Mouse (Mus musculus): Measurements from ENCODE around the gene Agmat. TPM values are rescaled to one million over a fixed set of nuclear protein-coding genes. Genes with fewer than 3 reads are reported as not detected.
A peak's percentile ranks its signal among the peaks of the same experiment; 100 is the strongest.

Gene Agmat
- polyA plus RNA-seq (2016; fragmentation: Nextera tagmentation; extraction: Ambion mirVana) = not detected in 2 replicates

DNA sequence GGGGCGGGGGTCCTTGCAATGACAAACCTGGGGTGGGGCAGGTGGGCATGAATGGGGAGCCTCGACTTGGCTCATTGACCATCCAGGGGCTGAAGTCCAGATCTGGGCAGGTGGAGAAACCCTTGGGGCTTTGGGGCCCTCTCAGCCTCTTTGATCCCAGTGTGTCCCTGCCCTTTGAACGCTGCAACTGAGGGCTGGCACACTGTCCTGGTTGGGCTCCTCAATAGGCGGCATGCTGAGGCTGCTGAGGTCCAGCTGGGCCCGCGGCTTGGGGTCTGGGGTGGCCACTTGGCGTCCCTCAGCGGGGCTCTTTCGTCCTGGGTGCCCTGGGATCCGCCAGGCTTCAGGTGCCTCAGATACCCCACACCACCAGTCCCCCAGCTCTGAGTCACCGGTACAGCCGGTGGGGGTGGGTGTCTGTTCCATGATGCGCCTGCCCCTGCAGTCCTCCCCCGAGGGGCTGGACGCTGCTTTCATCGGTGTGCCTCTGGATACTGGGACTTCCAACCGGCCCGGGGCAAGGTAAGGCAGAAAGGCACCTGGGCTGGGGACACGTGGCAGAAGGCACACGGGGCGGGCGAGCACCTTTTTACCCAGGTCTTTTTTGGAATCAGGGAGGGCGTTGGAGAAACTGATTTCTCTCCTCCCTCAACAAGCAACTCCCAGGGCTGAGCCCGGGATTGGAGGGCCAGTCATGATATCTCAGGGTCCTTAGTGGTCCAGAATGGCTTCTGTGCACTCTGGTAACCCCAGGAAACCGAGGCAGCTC lies at the start of gene Agmat:
Gene Agmat, plus strand, starts transcription at position 95 of the 769 bp plus-strand sequence.
- ATAC-seq (ENCODE audit: insufficient number of reproducible peaks, insufficient read depth, low FRiP score, low TSS enrichment, low read depth) = 0 out of 2 replicates have a peak, but pooled peaks have one; percentile 47
- H3K4me2 ChIP-seq = no peak within 1 kb of the TSS
- H3K9ac ChIP-seq (replicated peaks) = no peak within 1 kb of the TSS
- no peak within 1 kb of the TSS for H3K4me3 ChIP-seq (replicated peaks)
- no peaks in the 10 kb centered on the region for H3K9me3 ChIP-seq
- no peak within 1 kb of the TSS for H3K27ac ChIP-seq
- H3K4me1 ChIP-seq (replicated peaks) = no peaks in the 10 kb centered on the region
- peaks cover 7% of the 10 kb centered on the region; the same call in 1 of the 2 replicates for H3K27me3 ChIP-seq
- no peaks in the 10 kb centered on the region for H3K36me3 ChIP-seq
- WGBS = 21% methylated on average over 25 of the region's 25 CpGs

- H3K4me3 ChIP-seq (replicated peaks) = no peak overlapping the region
- no peak overlapping the region for H3K27ac ChIP-seq
- no peaks in the 10 kb centered on the region for H3K4me1 ChIP-seq (replicated peaks)
- H3K9me3 ChIP-seq = no peaks in the 10 kb centered on the region
- 87% methylated on average over 2 of the region's 2 CpGs for WGBS
- no peak overlapping the region for H3K4me2 ChIP-seq
- H3K9ac ChIP-seq (replicated peaks) = no peak overlapping the region
- H3K36me3 ChIP-seq = peaks cover 99% of the 10 kb centered on the region
- ATAC-seq (ENCODE audit: insufficient number of reproducible peaks, insufficient read depth, low FRiP score, low TSS enrichment, low read depth) = no peak
- H3K27me3 ChIP-seq = no peaks in the 10 kb centered on the region
Measured at GRCm38 (mm10) chr4:141704625-141705024, 41.8 kb upstream of the Agmat start.

- H3K27ac ChIP-seq = no peak overlapping the region
- H3K4me2 ChIP-seq = no peak overlapping the region
- H3K9ac ChIP-seq (replicated peaks) = no peak overlapping the region
- H3K4me1 ChIP-seq (replicated peaks) = no peaks in the 10 kb centered on the region
- H3K27me3 ChIP-seq = no peaks in the 10 kb centered on the region
- no peaks in the 10 kb centered on the region for H3K9me3 ChIP-seq
- 94% methylated on average over 4 of the region's 4 CpGs for WGBS
- no peak overlapping the region for H3K4me3 ChIP-seq (replicated peaks)
- peaks cover 98% of the 10 kb centered on the region for H3K36me3 ChIP-seq
- ATAC-seq (ENCODE audit: insufficient number of reproducible peaks, insufficient read depth, low FRiP score, low TSS enrichment, low read depth) = no peak
Measured at GRCm38 (mm10) chr4:141705331-141705730, 41.1 kb upstream of the Agmat start.

- Histone ChIP-seq H3K4me2 (no peak overlapping the region), H3K27me3 (no peaks in the 10 kb centered on the region), H3K4me1 (replicated peaks) (no peaks in the 10 kb centered on the region), H3K27ac (no peak overlapping the region), H3K9me3 (no peaks in the 10 kb centered on the region), H3K9ac (replicated peaks) (no peak overlapping the region), H3K4me3 (replicated peaks) (no peak overlapping the region), H3K36me3 (peaks cover 99% of the 10 kb centered on the region)
- WGBS = 91% methylated on average over 7 of the region's 7 CpGs
- no peak for ATAC-seq (ENCODE audit: insufficient number of reproducible peaks, insufficient read depth, low FRiP score, low TSS enrichment, low read depth)
Measured at GRCm38 (mm10) chr4:141708005-141708404, 38.5 kb upstream of the Agmat start.

DNA sequence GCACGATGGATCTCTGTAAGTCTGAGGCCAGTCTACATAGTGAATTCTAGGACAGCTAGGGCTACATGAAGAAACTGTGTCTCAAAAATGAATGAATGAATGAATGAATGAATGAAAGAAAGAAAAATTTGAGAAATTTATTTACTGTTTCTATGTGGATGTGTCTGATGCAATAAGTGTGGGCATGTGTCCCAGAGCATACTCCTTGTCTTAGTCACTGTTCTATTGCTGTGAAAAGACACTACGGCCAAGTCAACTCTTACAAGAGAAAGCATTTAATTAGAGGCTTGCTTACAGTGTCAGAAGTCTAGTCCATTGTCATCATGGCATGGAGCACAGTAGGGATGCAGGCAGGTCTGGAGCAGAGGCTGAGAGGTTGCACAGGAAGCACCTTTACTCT lies 37.5 kb upstream of the Agmat start:
- H3K4me1 ChIP-seq (replicated peaks) = peaks cover 8% of the 10 kb centered on the region
- no peak overlapping the region for H3K4me3 ChIP-seq (replicated peaks)
- no peak for ATAC-seq (ENCODE audit: insufficient number of reproducible peaks, insufficient read depth, low FRiP score, low TSS enrichment, low read depth)
- peaks cover 95% of the 10 kb centered on the region for H3K36me3 ChIP-seq
- no peaks in the 10 kb centered on the region for H3K27me3 ChIP-seq
- 99% methylated on average over 2 of the region's 2 CpGs for WGBS
- no peak overlapping the region for H3K27ac ChIP-seq
- no peaks in the 10 kb centered on the region for H3K9me3 ChIP-seq
- no peak overlapping the region for H3K9ac ChIP-seq (replicated peaks)
- no peak overlapping the region for H3K4me2 ChIP-seq

- 100% methylated on average over 1 of the region's 1 CpGs for WGBS
- Histone ChIP-seq H3K36me3 (peaks cover 75% of the 10 kb centered on the region), H3K27ac (no peak overlapping the region), H3K4me2 (no peak overlapping the region), H3K4me3 (replicated peaks) (no peak overlapping the region), H3K9ac (replicated peaks) (no peak overlapping the region), H3K9me3 (no peaks in the 10 kb centered on the region), H3K27me3 (no peaks in the 10 kb centered on the region), H3K4me1 (replicated peaks) (peaks cover 26% of the 10 kb centered on the region)
- no peak for ATAC-seq (ENCODE audit: insufficient number of reproducible peaks, insufficient read depth, low FRiP score, low TSS enrichment, low read depth)
Measured at GRCm38 (mm10) chr4:141711250-141711649, 35.2 kb upstream of the Agmat start.

DNA sequence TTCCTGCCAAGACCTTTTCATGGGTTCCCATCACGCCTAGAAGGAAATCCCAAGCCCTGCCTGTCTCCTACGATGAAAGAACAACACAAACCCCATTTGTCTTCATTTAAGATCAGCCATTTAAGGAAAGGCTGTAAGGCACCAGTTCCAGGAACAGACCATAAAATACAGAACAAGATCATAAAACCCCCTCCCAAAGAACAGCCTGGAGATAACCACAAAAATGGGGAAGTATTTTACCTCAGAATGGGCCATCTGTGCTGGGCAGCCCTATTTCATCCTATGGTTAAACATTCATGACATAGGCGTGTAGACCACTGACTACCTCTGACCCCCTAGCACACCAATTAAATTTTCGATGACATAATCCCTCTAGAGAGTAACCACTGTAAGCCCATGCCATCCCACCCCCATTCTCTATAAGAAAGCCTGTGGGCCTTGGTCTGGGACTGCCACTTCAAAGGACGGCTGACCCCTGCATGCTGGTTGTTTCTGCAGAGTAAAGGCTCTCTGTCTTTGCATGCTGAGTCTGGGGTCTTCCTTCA lies 32.8 kb upstream of the Agmat start:
- H3K4me2 ChIP-seq = no peak overlapping the region
- no peak overlapping the region for H3K4me3 ChIP-seq (replicated peaks)
- WGBS = 43% methylated on average over 5 of the region's 5 CpGs
- H3K9ac ChIP-seq (replicated peaks) = no peak overlapping the region
- peaks cover 64% of the 10 kb centered on the region for H3K36me3 ChIP-seq
- no peak for ATAC-seq (ENCODE audit: insufficient number of reproducible peaks, insufficient read depth, low FRiP score, low TSS enrichment, low read depth)
- H3K27me3 ChIP-seq = no peaks in the 10 kb centered on the region
- H3K27ac ChIP-seq = peak overlapping the region; percentile 36; the same call in 1 of the 2 replicates
- H3K4me1 ChIP-seq (replicated peaks) = peaks cover 30% of the 10 kb centered on the region
- H3K9me3 ChIP-seq = no peaks in the 10 kb centered on the region

GRCm38 (mm10) chr4:141715027-141715426 lies 31.4 kb upstream of the Agmat start:
- Histone ChIP-seq H3K4me3 (replicated peaks) (no peak overlapping the region), H3K9ac (replicated peaks) (no peak overlapping the region), H3K36me3 (peaks cover 54% of the 10 kb centered on the region), H3K4me2 (peak overlapping the region; percentile 8; the same call in 1 of the 2 replicates), H3K27me3 (no peaks in the 10 kb centered on the region), H3K9me3 (no peaks in the 10 kb centered on the region), H3K4me1 (replicated peaks) (peaks cover 33% of the 10 kb centered on the region), H3K27ac (peak overlapping the region; percentile 64)
- 0 out of 2 replicates have a peak, but pooled peaks have one; percentile 63 for ATAC-seq (ENCODE audit: insufficient number of reproducible peaks, insufficient read depth, low FRiP score, low TSS enrichment, low read depth)
- WGBS = 33% methylated on average over 2 of the region's 2 CpGs

- Histone ChIP-seq H3K9ac (replicated peaks) (no peak overlapping the region), H3K36me3 (peaks cover 36% of the 10 kb centered on the region), H3K4me3 (replicated peaks) (no peak overlapping the region), H3K4me1 (replicated peaks) (peaks cover 47% of the 10 kb centered on the region), H3K4me2 (no peak overlapping the region), H3K27me3 (no peaks in the 10 kb centered on the region), H3K9me3 (no peaks in the 10 kb centered on the region), H3K27ac (no peak overlapping the region)
- no peak for ATAC-seq (ENCODE audit: insufficient number of reproducible peaks, insufficient read depth, low FRiP score, low TSS enrichment, low read depth)
- WGBS = 85% methylated on average over 4 of the region's 4 CpGs
Measured at GRCm38 (mm10) chr4:141717633-141718032, 28.8 kb upstream of the Agmat start.

- H3K36me3 ChIP-seq = peaks cover 27% of the 10 kb centered on the region
- no peaks in the 10 kb centered on the region for H3K27me3 ChIP-seq
- WGBS = 91% methylated on average over 1 of the region's 1 CpGs
- no peak for ATAC-seq (ENCODE audit: insufficient number of reproducible peaks, insufficient read depth, low FRiP score, low TSS enrichment, low read depth)
- peaks cover 40% of the 10 kb centered on the region for H3K4me1 ChIP-seq (replicated peaks)
- no peak overlapping the region for H3K4me2 ChIP-seq
- no peak overlapping the region for H3K9ac ChIP-seq (replicated peaks)
- H3K27ac ChIP-seq = no peak overlapping the region
- no peak overlapping the region for H3K4me3 ChIP-seq (replicated peaks)
- H3K9me3 ChIP-seq = no peaks in the 10 kb centered on the region
Measured at GRCm38 (mm10) chr4:141719304-141719703, 27.2 kb upstream of the Agmat start.

DNA sequence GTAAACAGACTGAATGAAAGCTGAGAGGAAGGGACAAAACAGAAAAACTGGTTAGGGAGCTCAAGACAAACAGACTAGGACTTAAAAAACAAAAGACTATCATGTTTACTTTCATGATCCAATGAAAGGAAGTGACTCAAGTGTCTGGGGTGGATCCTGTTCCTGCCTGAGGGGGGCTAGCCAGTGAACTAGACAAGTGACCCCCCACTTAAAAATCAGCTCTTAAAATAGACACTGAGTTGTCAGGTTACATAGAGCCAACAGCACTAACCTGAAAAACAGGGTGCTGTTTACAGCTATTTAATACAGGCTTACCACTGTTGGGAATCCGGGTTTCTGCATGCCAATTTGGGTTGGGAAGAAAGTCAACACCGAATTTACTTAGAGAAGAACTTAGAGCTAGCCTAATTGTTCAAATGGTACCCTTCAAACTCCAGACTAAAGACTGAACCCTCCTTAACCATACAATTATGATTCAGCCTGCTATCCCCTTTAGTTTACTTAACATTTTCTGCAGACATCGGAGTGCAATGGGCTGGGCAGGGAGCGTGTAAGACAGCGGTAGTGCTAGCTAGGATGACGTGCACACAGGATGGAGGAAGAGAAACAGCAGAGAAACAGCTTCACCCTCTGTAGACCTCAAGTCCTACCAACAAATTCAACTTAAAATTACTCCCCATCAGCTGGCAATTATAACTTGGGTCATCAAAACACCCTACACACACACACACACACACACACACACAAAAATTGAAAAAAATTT lies 25.5 kb upstream of the Agmat start:
- no peak for ATAC-seq (ENCODE audit: insufficient number of reproducible peaks, insufficient read depth, low FRiP score, low TSS enrichment, low read depth)
- no peak overlapping the region for H3K27ac ChIP-seq
- peaks cover 27% of the 10 kb centered on the region for H3K4me1 ChIP-seq (replicated peaks)
- peaks cover 25% of the 10 kb centered on the region for H3K36me3 ChIP-seq
- H3K4me3 ChIP-seq (replicated peaks) = no peak overlapping the region
- WGBS = 82% methylated on average over 6 of the region's 6 CpGs
- no peaks in the 10 kb centered on the region for H3K9me3 ChIP-seq
- H3K4me2 ChIP-seq = peak overlapping the region; percentile 82; the same call in 1 of the 2 replicates
- no peaks in the 10 kb centered on the region; the same call in 1 of the 2 replicates for H3K27me3 ChIP-seq
- H3K9ac ChIP-seq (replicated peaks) = no peak overlapping the region

Measured in limb, embryonic 12.5 days (tissue).